Mouse (Mus musculus) midbrain, embryonic 14.5 days (tissue): ENCODE results near the gene Cdkal1. TPM values are rescaled to one million over a fixed set of nuclear protein-coding genes. Genes with fewer than 3 reads are reported as not detected.

Experiments used
- ATAC-seq: fragments of 200-750 bp; cut with Nextera tagmentation; 2 replicates; pipeline ENCODE4 v1.8.0; 2017; ENCODE audit warnings: moderate number of reproducible peaks, moderate library complexity; ENCODE audit not compliant: low FRiP score, low TSS enrichment
- DNase-seq: peaks from one replicate; pipeline ENCODE4 v3.0.0-alpha.2; 2015
- H3K27ac ChIP-seq: fragments of 300-500 bp; sonication (generic); replicated peaks from 2 replicates; pipeline ENCODE4 v1.5.1; 2014; ENCODE audit warnings: mild to moderate bottlenecking, low read depth, low read length, moderate library complexity
- H3K27me3 ChIP-seq: fragments of 300-500 bp; sonication (generic); 2 replicates; pipeline ENCODE4 v1.6.1; 2014; ENCODE audit warnings: low read length, control low read depth, mixed read lengths; ENCODE audit not compliant: control insufficient read depth, insufficient read depth
- H3K36me3 ChIP-seq: fragments of 300-500 bp; sonication (generic); 2 replicates; pipeline ENCODE4 v1.6.1; 2014; ENCODE audit warnings: low read length, control low read depth; ENCODE audit not compliant: control insufficient read depth, insufficient read depth
- H3K4me1 ChIP-seq: fragments of 300-500 bp; sonication (generic); 2 replicates; pipeline ENCODE4 v1.6.1; 2014; ENCODE audit warnings: mild to moderate bottlenecking, antibody characterized with exemption, low read length, control low read depth; ENCODE audit not compliant: control insufficient read depth, insufficient read depth
- H3K4me2 ChIP-seq: fragments of 300-500 bp; sonication (generic); 2 replicates; pipeline ENCODE4 v1.6.1; 2014; ENCODE audit warnings: mild to moderate bottlenecking, low read length, moderate library complexity
- H3K4me3 ChIP-seq: fragments of 300-500 bp; sonication (generic); replicated peaks from 2 replicates; pipeline ENCODE4 v1.5.1; 2014; ENCODE audit warnings: low read depth, low read length
- H3K9ac ChIP-seq: fragments of 300-500 bp; sonication (generic); replicated peaks from 2 replicates; pipeline ENCODE4 v1.6.1; 2014; ENCODE audit warnings: mild to moderate bottlenecking, low read length, moderate library complexity
- H3K9me3 ChIP-seq: fragments of 300-500 bp; sonication (generic); 2 replicates; pipeline ENCODE4 v1.6.1; 2016; ENCODE audit warnings: low read length, control low read depth, mixed read lengths; ENCODE audit not compliant: control insufficient read depth
- WGBS: fragments of 180-500 bp; shearing (Covaris S2); extraction: QIAGEN DNeasy Blood & Tissue Kit; methylation state at CpG from one replicate; pipeline ENCODE4 v1.1.7; 2014; 5-methylcytosine and 5-hydroxymethylcytosine counted together
- polyA plus RNA-seq: library from polyadenylated mRNA; unstranded; fragments of >200 nt; fragmentation: Nextera tagmentation; extraction: Ambion mirVana; gene quantifications from 2 replicates; pipeline ENCODE4 v1.2.1, GENCODE M21; 2014

Gene Cdkal1
- polyA plus RNA-seq, 1 experiment from 2014 or later, result 23.5 TPM

GRCm38 (mm10) chr13:29156703-29157102 is 698.8 kb downstream of the Cdkal1 start:
- no peak overlapping the region for H3K27ac ChIP-seq
- DNase-seq, result peak; percentile 58
- no peaks in the 10 kb centered on the region for H3K36me3 ChIP-seq
- no peak overlapping the region for H3K4me2 ChIP-seq
- WGBS, result 8% methylated on average over 4 of the region's 4 CpGs
- 0 out of 2 replicates have a peak, but pooled peaks cover 3% of the 10 kb centered on the region for H3K4me1 ChIP-seq
- H3K9ac ChIP-seq, result no peak overlapping the region
- no peaks in the 10 kb centered on the region for H3K27me3 ChIP-seq
- ATAC-seq, result peak; percentile 69; the same call in 1 of the 2 replicates
- H3K4me3 ChIP-seq, result no peak overlapping the region
- H3K9me3 ChIP-seq, result no peaks in the 10 kb centered on the region

- WGBS, result 95% methylated on average over 3 of the region's 3 CpGs
- Histone ChIP-seq H3K9ac (no peak overlapping the region), H3K4me1 (0 out of 2 replicates have a peak, but pooled peaks cover 3% of the 10 kb centered on the region), H3K4me3 (no peak overlapping the region), H3K27me3 (no peaks in the 10 kb centered on the region), H3K9me3 (no peaks in the 10 kb centered on the region), H3K4me2 (no peak overlapping the region), H3K27ac (no peak overlapping the region), H3K36me3 (no peaks in the 10 kb centered on the region)
- ATAC-seq, result no peak
- no peak for DNase-seq
Observed at GRCm38 (mm10) chr13:29155297-29155696, 700.2 kb downstream of the Cdkal1 start.

- H3K36me3 ChIP-seq, result no peaks in the 10 kb centered on the region
Observed at GRCm38 (mm10) chr13:29150120-29150519, 705.4 kb downstream of the Cdkal1 start.

GRCm38 (mm10) chr13:29149404-29149803 is 706.1 kb downstream of the Cdkal1 start:
- WGBS, result 87% methylated on average over 6 of the region's 6 CpGs
- Histone ChIP-seq H3K27ac (no peak overlapping the region), H3K4me2 (no peak overlapping the region), H3K27me3 (no peaks in the 10 kb centered on the region), H3K36me3 (no peaks in the 10 kb centered on the region), H3K4me1 (no peaks in the 10 kb centered on the region), H3K9me3 (no peaks in the 10 kb centered on the region), H3K4me3 (no peak overlapping the region), H3K9ac (no peak overlapping the region)
- ATAC-seq (no peak), DNase-seq (no peak)

More at GRCm38 (mm10) chr13:29150120-29150519, 705.4 kb downstream of the Cdkal1 start:
- no peaks in the 10 kb centered on the region for H3K27me3 ChIP-seq
- ATAC-seq, result no peak
- H3K4me1 ChIP-seq, result no peaks in the 10 kb centered on the region
- H3K4me2 ChIP-seq, result no peak overlapping the region
- H3K27ac ChIP-seq, result no peak overlapping the region
- no peak for DNase-seq
- no peak overlapping the region for H3K9ac ChIP-seq
- no peaks in the 10 kb centered on the region for H3K9me3 ChIP-seq
- WGBS, result 86% methylated on average over 13 of the region's 13 CpGs
- H3K4me3 ChIP-seq, result no peak overlapping the region

GRCm38 (mm10) chr13:29148616-29149015 is 706.9 kb downstream of the Cdkal1 start:
- no peak for ATAC-seq

More at GRCm38 (mm10) chr13:29148616-29149015, 706.9 kb downstream of the Cdkal1 start:
- Histone ChIP-seq H3K9ac (no peak overlapping the region), H3K4me3 (no peak overlapping the region), H3K4me1 (no peaks in the 10 kb centered on the region), H3K27me3 (no peaks in the 10 kb centered on the region), H3K36me3 (no peaks in the 10 kb centered on the region), H3K27ac (no peak overlapping the region), H3K9me3 (no peaks in the 10 kb centered on the region), H3K4me2 (no peak overlapping the region)
- WGBS, result 95% methylated on average over 9 of the region's 9 CpGs
- no peak for DNase-seq

Other genes with a start within 250 kb of the Cdkal1 start
- 4.1 and 5.3 TPM in 2 replicates for gene E2f3, start 130.4 kb upstream of the Cdkal1 start, polyA plus RNA-seq